Mouse (Mus musculus) cerebellum, postnatal 36 days (tissue): ENCODE measurements around the gene Tgfbr3.

ENCODE experiments used
- DNase-seq, 2 experiments: peaks; one replicate each; pipeline ENCODE4 v3.0.0; 2021 to 2022; ENCODE audit warnings: mixed read lengths in 2 of 2

Gene Tgfbr3

GRCm38 (mm10) chr5:107207911-107208310 is 81.5 kb downstream of the Tgfbr3 start:
- no peak for DNase-seq

- no peak for DNase-seq
Observed at GRCm38 (mm10) chr5:107204306-107204705, 85.1 kb downstream of the Tgfbr3 start.

- DNase-seq = no peak
Observed at GRCm38 (mm10) chr5:107202801-107203559, 86.4 kb downstream of the Tgfbr3 start.

GRCm38 (mm10) chr5:107201509-107202182 is 87.8 kb downstream of the Tgfbr3 start:
- DNase-seq = no peak

- no peak for DNase-seq
Observed at GRCm38 (mm10) chr5:107200853-107201341, 88.5 kb downstream of the Tgfbr3 start.

GRCm38 (mm10) chr5:107200221-107200635 is 89.2 kb downstream of the Tgfbr3 start:
- DNase-seq = no peak

GRCm38 (mm10) chr5:107195751-107196395 is 93.6 kb downstream of the Tgfbr3 start:
- no peak for DNase-seq

- DNase-seq = no peak
Observed at GRCm38 (mm10) chr5:107193160-107193559, 96.3 kb downstream of the Tgfbr3 start.

GRCm38 (mm10) chr5:107192372-107192771 is 97.1 kb downstream of the Tgfbr3 start:
- no peak for DNase-seq

- DNase-seq = no peak
Observed at GRCm38 (mm10) chr5:107188551-107188950, 100.9 kb downstream of the Tgfbr3 start.

GRCm38 (mm10) chr5:107186206-107186605 is 103.2 kb downstream of the Tgfbr3 start:
- no peak for DNase-seq

GRCm38 (mm10) chr5:107184158-107184883 is 105.1 kb downstream of the Tgfbr3 start:
- DNase-seq = no peak

- no peak for DNase-seq
Observed at GRCm38 (mm10) chr5:107183537-107183936, 105.9 kb downstream of the Tgfbr3 start.

GRCm38 (mm10) chr5:107182721-107183120 is 106.7 kb downstream of the Tgfbr3 start:
- no peak for DNase-seq

GRCm38 (mm10) chr5:107181820-107182219 is 107.6 kb downstream of the Tgfbr3 start:
- DNase-seq = no peak

GRCm38 (mm10) chr5:107179194-107179593 is 110.2 kb downstream of the Tgfbr3 start:
- DNase-seq = no peak

GRCm38 (mm10) chr5:107177791-107178190 is 111.6 kb downstream of the Tgfbr3 start:
- no peak for DNase-seq

GRCm38 (mm10) chr5:107177248-107177647 is 112.2 kb downstream of the Tgfbr3 start:
- DNase-seq = no peak

- DNase-seq = no peak
Observed at GRCm38 (mm10) chr5:107176796-107177195, 112.6 kb downstream of the Tgfbr3 start.

GRCm38 (mm10) chr5:107176196-107176595 is 113.2 kb downstream of the Tgfbr3 start:
- no peak for DNase-seq

GRCm38 (mm10) chr5:107174188-107174587 is 115.2 kb downstream of the Tgfbr3 start:
- no peak for DNase-seq

GRCm38 (mm10) chr5:107173483-107173882 is 115.9 kb downstream of the Tgfbr3 start:
- DNase-seq = no peak

GRCm38 (mm10) chr5:107171861-107172260 is 117.6 kb downstream of the Tgfbr3 start:
- no peak for DNase-seq
